Mouse (Mus musculus): ENCODE results near the gene Kcnmb1.

DNA sequence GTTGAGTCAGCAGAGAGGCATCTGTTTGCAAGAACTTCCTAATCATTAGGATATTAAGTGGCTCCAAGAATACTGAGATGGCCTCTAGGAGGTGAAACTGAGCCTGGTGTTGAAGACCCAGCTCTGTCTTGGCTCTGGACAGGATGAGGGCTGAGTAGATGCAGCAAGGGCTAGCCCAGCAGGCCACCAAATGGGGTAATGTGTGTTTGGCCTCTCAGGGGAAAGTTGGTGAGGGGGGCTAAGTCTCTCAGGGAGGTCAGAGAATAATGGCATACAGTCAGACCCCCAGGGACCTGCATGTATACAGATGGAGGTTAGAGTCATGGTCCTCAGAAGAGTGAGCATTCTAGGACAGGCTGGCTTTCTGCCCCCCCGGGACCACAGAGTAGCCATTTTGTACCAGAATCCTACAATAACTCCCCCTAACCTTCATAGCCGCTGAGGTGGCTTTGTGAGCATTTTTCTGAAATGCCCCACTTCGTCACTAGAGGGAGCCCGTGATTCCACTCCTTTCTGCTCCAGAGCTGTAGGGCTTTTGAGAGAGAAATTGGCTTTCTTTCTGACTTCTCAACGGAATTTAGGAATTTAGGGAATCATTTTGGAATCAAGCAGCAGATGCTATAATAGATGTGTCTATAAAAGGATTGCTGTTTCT lies 39.3 kb downstream of the Kcnmb1 start:
- TF ChIP-seq CTCF (conservative IDR thresholded peaks at IDR 0.05; ENCODE audit: low read length): peak; percentile 93
- no peak for TF ChIP-seq NANOG (IDR thresholded peaks at IDR 0.05; ENCODE audit: borderline replicate concordance, low read length)

Data from E14TG2a.4 (cell line).